Mouse (Mus musculus) heart, postnatal 14 days (tissue): Measurements from ENCODE around the gene Muc5b. TPM values are rescaled to one million over a fixed set of nuclear protein-coding genes. Genes with fewer than 3 reads are reported as not detected.

Source experiments
- DNase-seq, 2 experiments: peaks; one replicate each; pipeline ENCODE4 v3.0.0; 2021 to 2022
- intact Hi-C: fragments of 180-260 bp; cut with DNase I; formaldehyde crosslinking; loops from one replicate; pipeline ENCODE4 v1.15.1; 2025
- total RNA-seq, 2 experiments: library from RNA; stranded (reverse); gene quantifications; 2 replicates each; pipeline ENCODE4 v1.2.3; 2021

The Muc5b gene
- total RNA-seq, 2 experiments from 2014 or later: 2.1 TPM; not detected in 1

DNA sequence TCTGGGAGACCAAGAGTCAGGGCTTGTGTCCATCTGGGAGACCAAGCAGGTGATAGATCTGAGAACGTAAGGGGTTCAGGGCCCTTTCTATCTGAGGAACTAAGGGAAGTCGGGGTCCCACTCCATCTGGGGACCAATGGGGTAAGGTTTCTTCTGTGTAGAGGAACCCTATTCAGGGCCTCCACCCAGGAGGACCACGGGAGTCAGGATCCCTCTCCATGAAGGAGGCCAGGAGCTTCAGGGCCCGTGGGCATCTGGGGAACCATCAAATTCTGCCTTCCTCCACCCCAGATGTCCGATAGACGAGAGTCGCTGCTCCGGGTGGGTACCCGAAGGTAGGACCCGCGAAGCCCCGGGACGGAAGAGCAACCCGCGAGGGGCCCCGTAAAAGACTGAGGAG lies 63.0 kb downstream of the Muc5b start:
- no peak for DNase-seq
- intact Hi-C loops: no loop called here

DNA sequence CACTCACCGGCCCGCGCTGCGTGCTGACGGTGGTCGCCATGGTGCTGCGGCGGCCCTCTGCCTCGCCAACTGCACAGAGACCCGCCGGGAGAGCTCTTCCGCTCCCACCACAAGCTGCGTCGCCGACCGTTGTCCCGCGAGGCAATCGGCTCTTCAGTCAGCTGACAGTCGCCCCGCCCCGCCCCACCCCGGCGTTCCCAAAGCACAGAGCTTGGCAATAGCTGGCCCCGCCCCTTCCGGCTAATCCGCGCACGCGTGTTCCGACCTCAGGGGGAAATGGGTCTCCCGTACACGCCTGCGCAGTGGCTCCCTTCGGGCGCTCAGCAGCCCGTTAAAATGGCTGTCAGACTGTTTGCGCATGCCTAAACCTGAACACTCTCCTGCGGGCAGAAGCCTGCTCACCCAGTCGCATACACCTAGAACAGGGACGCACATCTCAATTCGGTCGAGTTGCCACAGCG lies 63.4 kb downstream of the Muc5b start:
- intact Hi-C loops: no loop called here
- DNase-seq: peak; percentile 100

DNA sequence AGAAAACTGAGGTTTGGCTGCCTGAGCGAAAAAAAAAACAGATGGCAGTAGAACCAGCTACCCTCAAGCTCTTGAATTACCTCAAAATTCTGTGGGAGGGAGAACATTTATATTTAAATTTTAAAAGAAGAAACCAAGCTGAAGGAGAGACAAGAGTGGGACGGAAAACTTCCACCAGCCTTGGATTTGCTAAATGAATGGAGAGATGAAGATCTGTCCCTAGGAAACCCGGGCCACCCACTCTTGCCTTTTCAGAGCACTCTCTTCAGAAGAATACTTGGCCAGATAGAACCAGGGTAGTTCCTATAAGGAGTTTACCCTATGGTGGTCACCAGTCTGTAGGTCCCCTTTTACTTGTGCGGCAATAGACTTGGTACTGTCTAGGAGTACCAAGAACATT lies 63.9 kb downstream of the Muc5b start:
- intact Hi-C loops: no loop called here
- no peak for DNase-seq

DNA sequence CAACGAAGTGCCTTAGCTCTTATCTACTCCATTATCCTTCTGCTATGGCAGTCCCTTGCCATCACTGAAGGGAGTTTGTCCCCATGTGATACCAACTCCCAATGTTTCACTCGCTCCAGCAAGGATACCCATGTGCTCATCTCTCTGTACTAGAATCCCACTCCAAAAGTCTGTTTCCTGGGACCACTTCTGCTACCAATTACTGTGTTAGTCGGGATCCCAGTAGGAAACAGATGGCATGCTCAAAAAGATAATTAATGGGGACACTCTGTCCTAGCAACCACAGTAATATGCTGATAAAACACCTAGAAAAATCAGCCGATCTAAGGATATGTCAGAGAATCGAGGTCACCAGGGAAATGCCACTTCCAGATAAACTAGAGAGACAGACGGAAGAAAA lies 69.7 kb downstream of the Muc5b start:
- intact Hi-C loops: no loop called here
- DNase-seq: no peak

DNA sequence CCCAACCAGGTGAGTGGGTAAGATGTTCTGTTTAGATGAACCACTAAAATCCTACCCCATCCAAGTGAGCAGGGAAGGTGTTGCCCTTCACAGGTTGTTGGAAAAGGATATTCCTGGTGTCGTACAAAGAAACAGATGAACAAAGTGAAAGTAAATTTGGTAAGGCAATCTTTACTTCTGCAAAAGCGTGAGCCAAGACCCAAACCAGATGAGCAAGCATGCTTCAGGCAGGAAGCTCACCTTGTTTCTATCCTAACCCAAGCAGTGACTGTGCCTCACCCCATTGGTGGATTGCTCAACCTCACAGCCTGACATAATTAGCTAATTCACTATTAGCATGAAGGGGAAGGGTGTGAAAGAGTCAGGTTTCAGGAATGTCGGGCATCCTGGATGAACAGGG lies 72.4 kb downstream of the Muc5b start:
- DNase-seq: no peak
- intact Hi-C loops: no loop called here

DNA sequence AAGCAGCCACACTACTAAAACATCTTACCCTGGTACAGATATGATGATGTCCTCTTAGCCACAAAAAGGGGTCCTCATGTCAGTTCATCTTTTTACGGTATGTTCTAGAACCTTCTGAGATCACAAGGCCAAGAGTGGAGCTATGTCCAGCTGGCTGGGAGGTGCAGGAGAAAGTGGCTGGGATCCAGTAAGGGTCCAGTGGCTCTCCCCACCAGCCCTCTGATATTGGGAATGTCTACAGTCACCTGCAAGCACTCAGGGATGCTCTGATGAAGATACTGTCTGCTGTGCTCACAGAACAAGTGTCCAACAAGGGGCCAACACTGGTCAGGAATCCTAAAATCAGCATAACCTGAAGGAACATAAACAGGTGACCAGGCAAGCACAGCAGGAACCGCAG lies 79.5 kb downstream of the Muc5b start, which contains the start of gene Tollip:
TSS of gene Tollip (minus strand) at position 101 of the 400 bp plus-strand sequence.
- DNase-seq: no peak
- intact Hi-C loops: no loop called here

Other genes with a start within 250 kb of the Muc5b start
- gene Muc6, start 183.8 kb upstream of the Muc5b start, total RNA-seq: not detected
- gene Muc2, start 148.7 kb upstream of the Muc5b start, total RNA-seq: under 1 TPM; 0.10 to 0.26 TPM
- gene Muc5ac, start 50.1 kb upstream of the Muc5b start, total RNA-seq: under 1 TPM in 1 of 2 experiments, not detected in 1; 0.02 TPM
- gene Tollip, start 79.4 kb downstream of the Muc5b start, total RNA-seq: 10 to 100 TPM; 46.1 to 48.6 TPM
- under 1 TPM; 0.12 to 0.46 TPM for gene Brsk2, start 110.7 kb downstream of the Muc5b start, total RNA-seq
- 10 to 100 TPM; 39.9 to 43.0 TPM for gene Mob2, start 222.0 kb downstream of the Muc5b start, total RNA-seq